Mouse (Mus musculus) lung, embryonic 16.5 days (tissue): ENCODE measurements around the gene Asphd1. TPM values are rescaled to one million over a fixed set of nuclear protein-coding genes. Genes with fewer than 3 reads are reported as not detected.

Experiments used
- ATAC-seq: fragments of 200-750 bp; cut with Nextera tagmentation; 2 replicates; pipeline ENCODE4 v1.8.0; 2017; ENCODE audit warnings: low read depth, mild to moderate bottlenecking, moderate library complexity
- H3K27ac ChIP-seq: fragments of 300-500 bp; sonication (generic); 2 replicates; pipeline ENCODE4 v1.5.1; 2014; ENCODE audit warnings: mild to moderate bottlenecking, control low read depth, low read length
- H3K27me3 ChIP-seq: fragments of 300-500 bp; sonication (generic); 2 replicates; pipeline ENCODE4 v1.6.1; 2014; ENCODE audit warnings: low read depth, low read length, mixed read lengths; ENCODE audit not compliant: control insufficient read depth, insufficient read depth
- H3K36me3 ChIP-seq: fragments of 300-500 bp; sonication (generic); 2 replicates; pipeline ENCODE4 v1.6.1; 2014; ENCODE audit warnings: low read length; ENCODE audit not compliant: control insufficient read depth, insufficient read depth
- H3K4me1 ChIP-seq: fragments of 300-500 bp; sonication (generic); replicated peaks from 2 replicates; pipeline ENCODE4 v1.6.1; 2014; ENCODE audit warnings: low read length, mixed read lengths; ENCODE audit not compliant: control insufficient read depth, insufficient read depth
- H3K4me2 ChIP-seq: fragments of 300-500 bp; sonication (generic); 2 replicates; pipeline ENCODE4 v1.6.1; 2014; ENCODE audit warnings: low read depth, low read length, control low read depth
- H3K4me3 ChIP-seq: fragments of 300-500 bp; sonication (generic); 2 replicates; pipeline ENCODE4 v1.5.1; 2014; ENCODE audit warnings: mild to moderate bottlenecking, low read length, control low read depth
- H3K9ac ChIP-seq: fragments of 300-500 bp; sonication (generic); 2 replicates; pipeline ENCODE4 v1.6.1; 2014; ENCODE audit warnings: low read length, control low read depth
- H3K9me3 ChIP-seq: fragments of 300-500 bp; sonication (generic); 2 replicates; pipeline ENCODE4 v1.6.1; 2016; ENCODE audit warnings: low read length; ENCODE audit not compliant: control insufficient read depth
- WGBS: fragments of 180-500 bp; shearing (Covaris S2); extraction: QIAGEN DNeasy Blood & Tissue Kit; methylation state at CpG from one replicate; pipeline ENCODE4 v1.1.7; 2014; 5-methylcytosine and 5-hydroxymethylcytosine counted together
- polyA plus RNA-seq: library from polyadenylated mRNA; unstranded; fragments of >200 nt; fragmentation: Nextera tagmentation; extraction: Ambion mirVana; gene quantifications from 2 replicates; pipeline ENCODE4 v1.2.1, GENCODE M21; 2015

The Asphd1 gene
- polyA plus RNA-seq, 1 experiment from 2014 or later = 0.14 TPM

GRCm38 (mm10) chr7:126976878-126977459, 27.6 kb upstream of the Asphd1 start:
- ATAC-seq = no peak; the same call in 1 of the 2 replicates
- Histone ChIP-seq H3K4me3 (peak overlapping the region; percentile 99), H3K27me3 (no peaks in the 10 kb centered on the region)

GRCm38 (mm10) chr7:126975950-126976866, 26.8 kb upstream of the Asphd1 start, which contains the start of gene Cdiptos:
Gene Cdiptos (minus strand): TSS chr7:126976098.
- ATAC-seq = peak; percentile 97
- peak within 1 kb of the TSS; percentile 98 for H3K27ac ChIP-seq
- peaks cover 9% of the 10 kb centered on the region for H3K36me3 ChIP-seq
- H3K27me3 ChIP-seq = no peaks in the 10 kb centered on the region
- H3K4me2 ChIP-seq = peak within 1 kb of the TSS; percentile 68
- H3K4me1 ChIP-seq = peaks cover 7% of the 10 kb centered on the region
- no peaks in the 10 kb centered on the region for H3K9me3 ChIP-seq
- H3K4me3 ChIP-seq = peak within 1 kb of the TSS; percentile 99
- under 1% methylated on average over 55 of the region's 55 CpGs for WGBS
- H3K9ac ChIP-seq = peak within 1 kb of the TSS; percentile 99

More at GRCm38 (mm10) chr7:126976878-126977459, 27.6 kb upstream of the Asphd1 start:
- H3K9me3 ChIP-seq = no peaks in the 10 kb centered on the region
- H3K4me2 ChIP-seq = peak overlapping the region; percentile 68
- H3K4me1 ChIP-seq = peaks cover 7% of the 10 kb centered on the region
- H3K9ac ChIP-seq = peak overlapping the region; percentile 99
- H3K36me3 ChIP-seq = peaks cover 9% of the 10 kb centered on the region
- WGBS = 23% methylated on average over 14 of the region's 14 CpGs
- peak overlapping the region; percentile 98 for H3K27ac ChIP-seq

DNA sequence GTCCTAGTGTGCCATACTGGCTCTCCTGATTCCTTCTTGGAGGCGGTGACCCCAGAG, 26.3 kb upstream of the Asphd1 start, which contains the start of gene Cdipt:
Cdipt (plus strand) TSS at position 22 of the 57 bp plus-strand sequence.
- Histone ChIP-seq H3K4me2 (peak within 1 kb of the TSS; percentile 68), H3K4me1 (peaks cover 7% of the 10 kb centered on the region), H3K9ac (peak within 1 kb of the TSS; percentile 99), H3K4me3 (peak within 1 kb of the TSS; percentile 99), H3K27me3 (no peaks in the 10 kb centered on the region), H3K9me3 (no peaks in the 10 kb centered on the region), H3K36me3 (peaks cover 9% of the 10 kb centered on the region), H3K27ac (peak within 1 kb of the TSS; percentile 98)
- 0% methylated on average over 1 of the region's 1 CpGs for WGBS
- ATAC-seq = no peak

DNA sequence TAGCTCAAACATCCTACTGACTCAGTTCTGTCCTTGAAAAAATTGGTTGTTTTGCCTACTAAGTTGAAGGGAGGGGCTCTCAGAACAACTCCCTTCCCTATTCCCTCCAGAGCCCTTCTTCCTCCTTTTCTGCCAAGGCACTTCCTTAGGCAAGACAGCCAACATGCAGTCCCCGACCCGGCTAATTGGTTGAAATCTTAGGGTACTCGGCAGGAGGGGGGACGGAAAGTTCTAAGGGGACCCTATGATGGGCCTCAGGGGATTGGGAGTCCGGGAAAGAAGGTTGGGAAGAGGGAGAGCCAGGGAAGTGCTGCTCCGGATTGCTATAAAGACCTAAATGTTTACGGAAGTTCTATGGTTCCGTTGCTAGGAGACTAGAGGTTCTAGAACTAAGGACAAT, 26.1 kb upstream of the Asphd1 start:
- H3K4me3 ChIP-seq = peak overlapping the region; percentile 99
- peaks cover 7% of the 10 kb centered on the region for H3K4me1 ChIP-seq
- WGBS = 11% methylated on average over 8 of the region's 8 CpGs
- H3K9me3 ChIP-seq = no peaks in the 10 kb centered on the region
- peak overlapping the region; percentile 99 for H3K9ac ChIP-seq
- peak; percentile 3; the same call in 1 of the 2 replicates for ATAC-seq
- peak overlapping the region; percentile 20; the same call in 1 of the 2 replicates for H3K27ac ChIP-seq
- no peaks in the 10 kb centered on the region for H3K27me3 ChIP-seq
- peak overlapping the region; percentile 68 for H3K4me2 ChIP-seq
- peaks cover 9% of the 10 kb centered on the region for H3K36me3 ChIP-seq

DNA sequence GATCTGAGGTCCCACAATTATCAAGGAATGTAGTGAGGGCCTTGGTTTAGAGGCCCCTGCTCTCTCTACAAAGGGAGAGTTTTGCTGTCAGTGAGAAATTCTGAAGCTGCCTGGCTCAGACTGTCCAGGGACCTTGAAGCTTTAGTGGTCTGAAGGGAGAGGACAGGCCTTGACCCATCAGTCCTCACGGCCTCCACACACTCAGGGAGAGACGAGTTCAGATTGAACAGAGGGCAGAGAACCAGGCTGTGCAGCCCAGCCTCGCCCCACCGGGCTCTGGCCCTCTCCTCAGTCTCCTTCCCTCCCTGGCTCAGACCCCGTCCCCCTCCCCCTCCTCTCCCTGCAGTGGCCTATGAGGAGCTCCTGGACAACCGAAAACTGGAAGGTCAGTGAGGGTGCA, 18.0 kb upstream of the Asphd1 start:
- Histone ChIP-seq H3K9me3 (no peaks in the 10 kb centered on the region), H3K4me2 (no peak overlapping the region), H3K27me3 (peaks cover 10% of the 10 kb centered on the region), H3K4me1 (no peaks in the 10 kb centered on the region), H3K4me3 (no peak overlapping the region), H3K9ac (no peak overlapping the region), H3K27ac (no peak overlapping the region), H3K36me3 (no peaks in the 10 kb centered on the region)
- 69% methylated on average over 6 of the region's 6 CpGs for WGBS
- ATAC-seq = no peak

GRCm38 (mm10) chr7:126965568-126965967, 16.2 kb upstream of the Asphd1 start:
- no peak for ATAC-seq
- no peak overlapping the region for H3K9ac ChIP-seq
- WGBS = 39% methylated on average over 3 of the region's 3 CpGs
- H3K4me1 ChIP-seq = no peaks in the 10 kb centered on the region
- no peak overlapping the region for H3K4me3 ChIP-seq
- no peaks in the 10 kb centered on the region for H3K36me3 ChIP-seq
- H3K27me3 ChIP-seq = peaks cover 10% of the 10 kb centered on the region
- H3K27ac ChIP-seq = no peak overlapping the region
- H3K9me3 ChIP-seq = no peaks in the 10 kb centered on the region
- no peak overlapping the region for H3K4me2 ChIP-seq

DNA sequence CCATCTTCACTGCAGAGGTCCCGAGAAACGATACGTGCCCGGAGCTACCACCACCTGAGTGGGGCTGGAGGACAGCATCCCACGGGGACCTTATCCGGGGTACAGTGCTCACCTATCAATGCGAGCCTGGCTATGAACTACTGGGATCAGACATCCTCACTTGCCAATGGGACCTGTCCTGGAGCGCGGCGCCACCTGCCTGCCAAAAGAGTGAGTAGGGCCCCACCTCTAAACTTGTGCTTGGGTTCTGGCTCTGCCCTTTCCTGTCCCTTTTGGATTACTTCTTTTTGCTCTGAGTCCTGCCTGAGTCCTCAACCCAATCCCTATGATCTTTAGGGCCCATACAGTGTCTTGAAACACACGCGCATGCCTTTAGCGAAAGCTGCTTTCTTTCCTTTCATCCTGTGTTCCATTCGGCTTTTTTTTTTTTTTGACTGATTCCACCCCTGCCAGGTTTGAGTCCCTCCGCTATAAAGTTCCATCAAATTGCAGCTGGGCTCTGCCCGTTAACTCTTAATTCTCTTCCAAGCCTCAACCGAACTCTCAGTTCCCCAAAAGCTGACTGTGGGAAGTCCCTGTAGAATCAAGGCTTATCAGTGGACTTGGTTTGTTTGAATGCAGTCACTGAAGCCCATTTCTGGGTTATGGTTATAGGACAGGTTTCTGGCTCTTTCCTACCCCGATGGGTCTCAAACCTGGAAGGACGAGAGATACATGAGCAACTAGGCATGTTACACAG, 14.3 kb upstream of the Asphd1 start:
- Histone ChIP-seq H3K4me1 (no peaks in the 10 kb centered on the region), H3K4me2 (no peak overlapping the region), H3K9ac (no peak overlapping the region), H3K27ac (no peak overlapping the region), H3K4me3 (no peak overlapping the region), H3K9me3 (no peaks in the 10 kb centered on the region), H3K27me3 (peaks cover 10% of the 10 kb centered on the region), H3K36me3 (no peaks in the 10 kb centered on the region)
- 0 out of 2 replicates have a peak, but pooled peaks have one; percentile 49 for ATAC-seq
- WGBS = 27% methylated on average over 19 of the region's 19 CpGs

DNA sequence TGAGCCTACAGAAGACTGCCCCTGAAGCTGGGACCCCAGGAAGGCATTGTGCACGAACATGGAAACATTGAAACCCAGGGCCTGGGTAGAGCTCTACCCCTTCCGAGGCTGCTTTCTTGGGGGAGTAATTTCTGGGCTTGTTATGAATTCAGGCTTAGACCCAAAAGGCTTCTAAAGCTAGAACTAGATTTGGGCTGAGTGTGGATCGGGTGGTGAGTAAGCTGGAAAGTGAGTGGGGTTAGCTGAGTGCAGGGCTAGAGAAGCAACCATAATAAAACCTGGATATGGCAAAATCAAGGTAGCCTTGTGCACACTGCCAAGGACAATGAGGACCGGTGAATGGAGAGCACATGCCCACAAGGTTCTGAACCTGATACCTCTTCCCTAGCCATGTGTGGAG, 12.6 kb upstream of the Asphd1 start:
- ATAC-seq = no peak
- H3K36me3 ChIP-seq = no peaks in the 10 kb centered on the region
- H3K4me1 ChIP-seq = no peaks in the 10 kb centered on the region
- WGBS = 85% methylated on average over 4 of the region's 4 CpGs
- H3K27me3 ChIP-seq = peaks cover 10% of the 10 kb centered on the region
- no peak overlapping the region for H3K27ac ChIP-seq
- no peaks in the 10 kb centered on the region for H3K9me3 ChIP-seq
- no peak overlapping the region for H3K4me2 ChIP-seq
- H3K4me3 ChIP-seq = no peak overlapping the region
- H3K9ac ChIP-seq = no peak overlapping the region

- H3K4me2 ChIP-seq = no peak overlapping the region
- H3K9me3 ChIP-seq = no peaks in the 10 kb centered on the region
- no peak for ATAC-seq
- no peak overlapping the region for H3K27ac ChIP-seq
- no peak overlapping the region for H3K4me3 ChIP-seq
- no peaks in the 10 kb centered on the region for H3K36me3 ChIP-seq
- no peaks in the 10 kb centered on the region for H3K4me1 ChIP-seq
- H3K27me3 ChIP-seq = peaks cover 10% of the 10 kb centered on the region
- 81% methylated on average over 5 of the region's 5 CpGs for WGBS
- no peak overlapping the region for H3K9ac ChIP-seq
Measured at GRCm38 (mm10) chr7:126961095-126961494, 11.7 kb upstream of the Asphd1 start.
